Mouse (Mus musculus) granulocyte monocyte progenitor cell, adult 5-6 weeks (primary cell): ENCODE measurements around the gene Elfn2. TPM values are rescaled to one million over a fixed set of nuclear protein-coding genes. Genes with fewer than 3 reads are reported as not detected.

Experiments used
- ATAC-seq: replicated peaks from 2 replicates; pipeline ENCODE4 v1.8.0; 2016; ENCODE audit warnings: mild to moderate bottlenecking, moderate TSS enrichment, inconsistent platforms; ENCODE audit not compliant: poor library complexity, severe bottlenecking
- total RNA-seq, 2 experiments: library from RNA; stranded (forward) in 1 of 2; stranded (reverse) in 1 of 2; fragments of 200-712, 200-1000 nt in 1 of 2; fragments of >200 nt in 1 of 2; fragmentation: Nextera tagmentation in 1 of 2; gene quantifications; 2 replicates each; pipeline ENCODE4 v1.2.3; 2014 to 2017

Elfn2 gene
- total RNA-seq (2014; fragmentation: Nextera tagmentation) = not detected in 2 replicates
- not detected in 2 replicates for total RNA-seq (2017)

GRCm38 (mm10) chr15:78718290-78719250, at the start of gene Elfn2:
TSS of gene Elfn2 (minus strand) at chr15:78718771.
- no peak for ATAC-seq

- no peak for ATAC-seq
These were observed 45.1 kb upstream of the Elfn2 start for GRCm38 (mm10) chr15:78763704-78764103.

GRCm38 (mm10) chr15:78763210-78763609, 44.6 kb upstream of the Elfn2 start:
- ATAC-seq = no peak

- ATAC-seq = no peak
These were observed 42.5 kb upstream of the Elfn2 start for GRCm38 (mm10) chr15:78761112-78761511.

- no peak for ATAC-seq
These were observed 39.6 kb upstream of the Elfn2 start for GRCm38 (mm10) chr15:78758132-78758531.

- ATAC-seq = no peak
These were observed 37.6 kb upstream of the Elfn2 start for GRCm38 (mm10) chr15:78755966-78756725.

- ATAC-seq = no peak
These were observed 36.7 kb upstream of the Elfn2 start for GRCm38 (mm10) chr15:78755226-78755625.

- peak; percentile 94 for ATAC-seq
These were observed 35.6 kb upstream of the Elfn2 start for GRCm38 (mm10) chr15:78754144-78754543.

- no peak for ATAC-seq
These were observed 34.4 kb upstream of the Elfn2 start for GRCm38 (mm10) chr15:78752991-78753390.

- no peak for ATAC-seq
These were observed 32.2 kb upstream of the Elfn2 start for GRCm38 (mm10) chr15:78750608-78751350.

- ATAC-seq = no peak
These were observed 31.3 kb upstream of the Elfn2 start for GRCm38 (mm10) chr15:78749855-78750254.

GRCm38 (mm10) chr15:78744206-78744605, 25.6 kb upstream of the Elfn2 start:
- ATAC-seq = peak; percentile 84

- ATAC-seq = no peak
These were observed 24.3 kb upstream of the Elfn2 start for GRCm38 (mm10) chr15:78742831-78743230.

GRCm38 (mm10) chr15:78740662-78741061, 22.1 kb upstream of the Elfn2 start:
- peak; percentile 49 for ATAC-seq

- ATAC-seq = no peak
These were observed 18.6 kb upstream of the Elfn2 start for GRCm38 (mm10) chr15:78737146-78737545.

GRCm38 (mm10) chr15:78736681-78737100, 18.1 kb upstream of the Elfn2 start:
- no peak for ATAC-seq

GRCm38 (mm10) chr15:78736181-78736579, 17.6 kb upstream of the Elfn2 start:
- ATAC-seq = no peak

- ATAC-seq = no peak
These were observed 17.0 kb upstream of the Elfn2 start for GRCm38 (mm10) chr15:78735431-78736180.

- peak; percentile 57 for ATAC-seq
These were observed 13.3 kb upstream of the Elfn2 start for GRCm38 (mm10) chr15:78731830-78732229.
